Mouse (Mus musculus): Measurements from ENCODE around the gene Grap.

Grap gene

DNA sequence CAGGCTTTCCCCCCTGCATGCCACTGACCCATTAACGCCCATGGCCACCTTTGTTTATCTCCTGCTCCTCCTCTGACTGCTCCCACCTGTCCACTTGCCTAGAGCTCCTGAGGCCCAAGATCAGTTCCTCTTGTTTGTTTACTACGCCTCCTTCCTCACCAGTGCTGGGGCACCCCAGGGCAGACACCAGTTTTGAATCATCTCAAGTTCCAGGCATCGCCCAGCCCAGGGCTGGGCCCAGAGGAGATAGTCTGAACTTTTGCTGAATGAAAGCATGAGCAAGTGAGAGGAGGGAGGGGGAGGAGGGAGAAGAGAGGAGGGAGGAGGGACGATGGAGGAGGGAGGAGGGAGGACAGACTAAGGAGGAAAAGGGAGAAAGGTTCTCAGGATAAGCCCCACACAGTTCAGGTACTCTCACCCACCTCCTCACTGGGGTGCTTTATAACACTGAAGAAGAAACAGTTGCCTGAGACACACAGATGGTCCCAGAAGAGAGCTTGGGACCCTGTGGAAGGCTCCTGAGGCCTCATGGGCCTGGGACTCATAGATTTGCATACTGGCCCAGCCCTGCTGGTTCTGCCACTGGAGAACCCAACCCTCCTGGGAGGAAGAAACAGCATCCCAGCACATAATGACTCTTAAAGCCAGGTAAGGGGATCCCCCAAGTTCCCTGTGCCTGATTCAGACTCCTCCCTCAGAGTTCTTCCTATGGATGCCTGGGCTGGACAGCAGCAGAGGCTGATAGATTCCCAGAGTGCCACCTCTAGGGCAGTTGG is 26.2 kb downstream of the Grap start:
- no peak for DNase-seq (ENCODE audit: low spot score in 2 of 2)

- peak; percentile 88 to 89 for DNase-seq (ENCODE audit: low spot score in 2 of 2)
Observed at GRCm38 (mm10) chr11:61683907-61684731, 31.1 kb downstream of the Grap start, which contains the start of gene Fam83g. Gene Fam83g, plus strand, starts transcription at chr11:61684091.

- DNase-seq (ENCODE audit: low spot score in 2 of 2) = peak in 1 of 2 experiments; percentile 26
Observed at GRCm38 (mm10) chr11:61685119-61685725, 32.2 kb downstream of the Grap start.

- DNase-seq (ENCODE audit: low spot score in 2 of 2) = no peak
Observed at GRCm38 (mm10) chr11:61686141-61686540, 33.1 kb downstream of the Grap start.

- DNase-seq (ENCODE audit: low spot score in 2 of 2) = no peak
Observed at GRCm38 (mm10) chr11:61686906-61687453, 33.9 kb downstream of the Grap start.

DNA sequence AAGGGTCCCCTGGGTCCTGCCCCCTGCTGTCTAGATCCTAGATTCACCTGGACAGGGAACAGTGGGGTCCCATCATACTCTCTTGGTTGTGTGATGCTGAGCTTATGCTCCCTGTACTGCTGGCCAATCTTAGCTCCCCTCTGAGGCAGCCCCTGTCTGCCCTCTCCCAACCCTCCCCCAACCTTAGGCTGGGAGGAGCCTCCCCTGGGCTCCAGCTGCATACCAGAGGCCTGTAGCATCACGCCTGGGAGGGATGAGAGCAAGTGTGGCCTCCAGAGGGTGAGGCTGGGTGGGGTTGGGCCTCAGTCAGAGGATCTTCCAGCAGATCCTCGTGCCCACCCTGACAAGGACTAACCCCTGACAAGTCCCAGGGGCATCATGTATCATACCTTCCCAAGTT is 34.5 kb downstream of the Grap start:
- DNase-seq (ENCODE audit: low spot score in 2 of 2) = no peak

- no peak for DNase-seq (ENCODE audit: low spot score in 2 of 2)
Observed at GRCm38 (mm10) chr11:61692996-61693395, 39.9 kb downstream of the Grap start.

DNA sequence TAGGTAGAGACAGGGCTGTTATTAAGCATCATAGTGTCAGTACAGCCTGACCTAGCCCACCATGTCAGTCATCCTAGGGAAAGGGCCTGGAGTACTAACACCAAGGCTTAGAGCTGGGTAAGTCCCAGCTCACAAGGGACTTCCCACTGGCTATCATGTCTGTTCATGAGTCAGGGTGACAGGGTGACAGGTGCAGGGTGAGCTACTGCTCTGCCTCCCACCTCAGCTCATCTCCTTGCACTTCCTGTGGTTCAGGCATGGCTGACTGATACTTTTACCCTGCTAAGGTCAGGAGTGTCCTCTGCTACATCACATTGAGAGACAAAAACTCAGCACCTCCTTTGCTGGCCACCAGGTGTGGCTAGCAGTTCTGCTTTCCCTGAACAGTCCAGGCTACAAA is 45.8 kb downstream of the Grap start:
- DNase-seq (ENCODE audit: low spot score in 2 of 2) = no peak

- DNase-seq (ENCODE audit: low spot score in 2 of 2) = no peak
Observed at GRCm38 (mm10) chr11:61699460-61699859, 46.4 kb downstream of the Grap start.

DNA sequence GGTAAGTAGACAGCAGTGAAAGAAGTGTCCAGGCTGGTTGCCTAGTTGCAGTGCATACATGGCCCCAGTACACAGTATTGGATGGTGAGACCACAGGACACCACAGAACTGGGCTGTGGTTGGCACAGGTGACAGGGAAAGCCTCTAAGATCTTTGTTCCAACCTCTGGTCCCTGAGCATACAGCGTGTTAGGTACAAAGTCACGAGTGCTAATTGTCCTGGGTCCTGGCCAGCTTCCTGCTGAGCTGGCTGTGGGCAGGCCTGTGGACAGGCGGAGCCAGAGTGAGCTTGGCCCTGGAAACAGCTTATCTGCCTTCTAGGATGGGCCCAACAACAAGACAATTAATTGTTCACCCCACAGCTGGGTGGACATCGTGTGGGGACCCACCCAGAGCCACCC is 46.9 kb downstream of the Grap start:
- no peak for DNase-seq (ENCODE audit: low spot score in 2 of 2)

DNA sequence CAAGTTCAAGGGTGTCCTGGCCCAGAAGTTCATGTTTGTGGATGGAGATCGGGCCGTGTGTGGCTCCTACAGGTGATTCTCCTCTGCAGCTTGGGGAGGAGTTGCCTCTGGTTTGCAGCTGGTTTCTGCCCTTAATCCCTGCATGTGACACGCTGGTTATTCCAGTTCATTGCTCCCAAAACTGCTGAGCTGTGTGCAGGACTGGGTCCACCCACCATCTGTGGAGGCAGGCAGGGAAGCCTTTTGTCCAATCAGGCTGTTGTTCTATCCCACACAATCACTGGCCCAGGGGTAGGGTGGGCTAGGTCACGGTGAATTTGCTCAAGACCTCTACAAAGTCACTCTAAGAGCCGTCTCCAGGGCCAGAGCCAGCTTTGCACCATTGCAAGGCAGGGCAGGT is 48.6 kb downstream of the Grap start:
- no peak for DNase-seq (ENCODE audit: low spot score in 2 of 2)

DNA sequence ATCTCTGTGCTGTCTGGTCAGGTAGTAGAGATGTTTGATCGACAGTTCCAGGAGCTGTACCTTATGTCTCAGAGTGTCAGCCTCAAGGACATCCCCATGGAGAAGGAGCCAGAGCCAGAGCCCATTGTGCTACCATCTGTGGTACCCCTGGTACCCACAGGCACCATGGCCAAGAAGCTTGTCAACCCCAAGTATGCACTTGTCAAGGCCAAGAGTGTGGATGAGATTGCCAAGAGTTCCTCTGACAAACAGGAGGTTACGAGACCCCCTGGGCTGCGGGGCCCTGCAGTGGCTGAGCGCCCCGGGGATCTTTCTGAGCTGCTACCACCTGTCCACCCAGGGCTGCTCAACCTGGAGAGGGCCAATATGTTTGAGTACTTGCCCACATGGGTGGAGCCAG is 49.4 kb downstream of the Grap start:
- DNase-seq (ENCODE audit: low spot score in 2 of 2) = no peak

DNA sequence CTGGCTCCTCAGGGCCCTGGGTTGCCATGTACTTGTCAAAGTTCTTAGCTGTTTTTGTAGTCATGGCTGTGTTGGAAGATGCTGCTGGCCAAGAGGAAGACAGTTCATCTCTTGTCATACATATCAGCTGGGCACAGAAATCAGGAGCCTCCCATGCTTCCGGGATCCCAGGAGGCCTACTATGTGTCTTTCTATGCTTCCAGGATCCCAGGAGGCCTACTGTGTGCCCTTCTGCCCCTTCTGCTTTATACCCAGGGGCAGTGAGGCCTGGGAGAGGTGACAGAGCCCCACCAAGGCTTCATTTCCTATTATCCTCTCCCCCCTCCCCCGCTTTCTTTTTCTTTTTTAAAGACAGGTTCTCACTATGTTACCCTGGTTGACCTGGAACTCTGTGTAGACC is 52.5 kb downstream of the Grap start:
- no peak for DNase-seq (ENCODE audit: low spot score in 2 of 2)

GRCm38 (mm10) chr11:61706232-61706631 is 53.2 kb downstream of the Grap start:
- no peak for DNase-seq (ENCODE audit: low spot score in 2 of 2)

- no peak for DNase-seq (ENCODE audit: low spot score in 2 of 2)
Observed at GRCm38 (mm10) chr11:61708928-61709327, 55.9 kb downstream of the Grap start.

DNA sequence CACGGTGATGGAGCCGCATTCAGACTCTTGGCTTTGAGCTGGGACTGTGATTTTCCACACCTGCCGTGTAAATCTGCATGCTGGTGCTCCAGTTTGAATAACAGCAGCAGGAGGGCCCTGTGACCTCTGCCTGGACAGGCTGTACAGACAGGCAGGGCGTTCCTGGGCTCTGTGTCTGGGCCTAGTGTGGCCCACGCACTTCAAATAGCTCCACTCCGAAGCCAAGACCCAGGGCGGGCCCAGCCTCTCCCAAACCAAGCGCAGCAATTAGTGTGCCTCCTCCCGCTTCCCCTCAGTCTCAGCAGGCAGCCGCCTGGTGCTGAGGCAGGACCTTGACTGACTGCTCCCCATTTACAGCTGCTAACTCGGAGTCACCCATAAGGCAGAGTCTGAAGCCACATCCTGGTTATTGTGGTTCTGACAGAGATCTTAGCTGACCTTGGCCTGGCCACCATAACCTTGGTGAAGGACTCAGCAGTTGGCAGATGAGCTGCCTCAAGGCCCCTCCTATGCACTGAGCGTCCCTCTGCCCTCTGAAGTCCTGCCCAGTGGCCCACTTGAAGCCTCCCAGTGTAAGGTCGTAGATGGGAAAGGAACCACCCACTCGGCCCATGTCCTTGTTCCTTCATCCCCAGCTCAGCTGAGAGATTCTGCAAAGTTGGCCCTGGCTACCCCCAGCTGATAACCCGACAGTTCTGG is 60.2 kb downstream of the Grap start:
- DNase-seq (ENCODE audit: low spot score in 2 of 2) = no peak

GRCm38 (mm10) chr11:61714346-61715117 is 61.5 kb downstream of the Grap start:
- peak; percentile 53 to 73 for DNase-seq (ENCODE audit: low spot score in 2 of 2)

- DNase-seq (ENCODE audit: low spot score in 2 of 2) = no peak
Observed at GRCm38 (mm10) chr11:61715130-61715529, 62.1 kb downstream of the Grap start.

DNA sequence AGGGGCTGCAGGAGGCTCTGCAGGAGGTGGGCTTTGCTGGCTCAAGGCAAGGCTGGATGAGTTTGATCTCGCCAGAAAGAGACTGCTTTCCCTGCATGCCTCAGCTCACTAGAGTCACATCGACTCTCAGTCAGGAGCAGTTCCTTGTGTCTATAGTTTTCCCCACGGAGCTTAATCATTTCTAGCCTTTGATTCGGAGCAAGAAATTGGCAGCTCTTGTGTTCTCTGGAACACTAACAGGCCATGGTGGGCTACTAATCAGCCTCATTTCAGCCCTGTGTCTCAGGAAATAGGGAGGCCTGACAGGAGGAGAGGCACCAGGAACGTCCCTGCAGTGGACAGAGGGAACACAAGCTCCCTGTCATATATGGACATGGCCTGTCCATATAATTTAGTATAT is 64.9 kb downstream of the Grap start:
- DNase-seq (ENCODE audit: low spot score in 2 of 2) = no peak

- no peak for DNase-seq (ENCODE audit: low spot score in 2 of 2)
Observed at GRCm38 (mm10) chr11:61719387-61719786, 66.3 kb downstream of the Grap start.

- no peak for DNase-seq (ENCODE audit: low spot score in 2 of 2)
Observed at GRCm38 (mm10) chr11:61719826-61720225, 66.8 kb downstream of the Grap start.
